Mouse (Mus musculus) embryo, embryonic 10 days (tissue): Measurements from ENCODE around the gene Jmjd1c.

ENCODE experiments used
- DNase-seq: peaks from one replicate; pipeline ENCODE4 v3.0.0-alpha.2; 2015; ENCODE audit warnings: low spot score

The Jmjd1c gene

GRCm38 (mm10) chr10:67072600-67072999 is 23.3 kb upstream of the Jmjd1c start:
- no peak for DNase-seq

GRCm38 (mm10) chr10:67073577-67073976 is 22.3 kb upstream of the Jmjd1c start:
- DNase-seq: no peak

- no peak for DNase-seq
Observed at GRCm38 (mm10) chr10:67075931-67076878, 19.7 kb upstream of the Jmjd1c start.

- no peak for DNase-seq
Observed at GRCm38 (mm10) chr10:67079030-67079429, 16.9 kb upstream of the Jmjd1c start.

- no peak for DNase-seq
Observed at GRCm38 (mm10) chr10:67081206-67082007, 14.5 kb upstream of the Jmjd1c start.

- DNase-seq: no peak
Observed at GRCm38 (mm10) chr10:67082531-67082930, 13.4 kb upstream of the Jmjd1c start.

- DNase-seq: no peak
Observed at GRCm38 (mm10) chr10:67083446-67084166, 12.3 kb upstream of the Jmjd1c start.

GRCm38 (mm10) chr10:67085124-67085523 is 10.8 kb upstream of the Jmjd1c start:
- DNase-seq: no peak

GRCm38 (mm10) chr10:67085916-67086315 is 10.0 kb upstream of the Jmjd1c start:
- DNase-seq: no peak

- DNase-seq: no peak
Observed at GRCm38 (mm10) chr10:67087447-67088226, 8.3 kb upstream of the Jmjd1c start.

- no peak for DNase-seq
Observed at GRCm38 (mm10) chr10:67090611-67091010, 5.3 kb upstream of the Jmjd1c start.

GRCm38 (mm10) chr10:67094922-67095321 is 1.0 kb upstream of the Jmjd1c start:
- no peak for DNase-seq

- DNase-seq: peak; percentile 65
Observed at GRCm38 (mm10) chr10:67096621-67097436, 904 bp downstream of the Jmjd1c start, which contains the start of gene Reep3. Gene Reep3 (minus strand): TSS chr10:67096945.

- DNase-seq: peak; percentile 32
Observed at GRCm38 (mm10) chr10:67097437-67098150, 1.7 kb downstream of the Jmjd1c start.

- peak; percentile 64 for DNase-seq
Observed at GRCm38 (mm10) chr10:67098408-67099050, 2.6 kb downstream of the Jmjd1c start.

- DNase-seq: peak; percentile 38
Observed at GRCm38 (mm10) chr10:67099183-67099929, 3.4 kb downstream of the Jmjd1c start.

- DNase-seq: no peak
Observed at GRCm38 (mm10) chr10:67100011-67100661, 4.2 kb downstream of the Jmjd1c start.

- DNase-seq: no peak
Observed at GRCm38 (mm10) chr10:67100831-67101251, 4.9 kb downstream of the Jmjd1c start.
